Mouse (Mus musculus): ENCODE data around the gene Zan.
A peak's percentile ranks its signal among the peaks of the same experiment; 100 is the strongest.

Gene Zan

DNA sequence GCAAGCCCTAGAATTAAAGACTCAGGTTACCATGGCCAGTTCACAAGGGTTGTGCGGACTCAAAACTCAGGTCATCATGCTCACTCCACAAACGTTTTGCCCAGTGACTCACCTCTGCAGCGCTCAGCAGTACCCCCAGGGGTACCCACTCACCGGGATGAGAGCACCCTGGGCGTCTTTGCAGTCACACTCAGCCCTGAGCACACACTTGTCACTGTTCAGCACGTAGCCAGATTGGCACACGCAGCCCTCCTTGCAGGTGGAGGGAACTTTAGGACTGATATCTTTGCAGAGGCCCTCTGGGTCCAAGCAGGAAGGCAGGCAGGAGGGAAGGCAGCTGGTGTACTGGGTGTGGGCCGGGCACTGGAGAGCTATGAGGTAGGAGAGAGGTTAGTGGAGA, 65.6 kb downstream of the Zan start:
- DNase-seq = no peak

- DNase-seq = no peak
These were observed 66.3 kb downstream of the Zan start for GRCm38 (mm10) chr5:137410549-137410948.

- no peak for DNase-seq
These were observed 66.8 kb downstream of the Zan start for GRCm38 (mm10) chr5:137410066-137410465.

GRCm38 (mm10) chr5:137409451-137409850, 67.4 kb downstream of the Zan start:
- DNase-seq = no peak

DNA sequence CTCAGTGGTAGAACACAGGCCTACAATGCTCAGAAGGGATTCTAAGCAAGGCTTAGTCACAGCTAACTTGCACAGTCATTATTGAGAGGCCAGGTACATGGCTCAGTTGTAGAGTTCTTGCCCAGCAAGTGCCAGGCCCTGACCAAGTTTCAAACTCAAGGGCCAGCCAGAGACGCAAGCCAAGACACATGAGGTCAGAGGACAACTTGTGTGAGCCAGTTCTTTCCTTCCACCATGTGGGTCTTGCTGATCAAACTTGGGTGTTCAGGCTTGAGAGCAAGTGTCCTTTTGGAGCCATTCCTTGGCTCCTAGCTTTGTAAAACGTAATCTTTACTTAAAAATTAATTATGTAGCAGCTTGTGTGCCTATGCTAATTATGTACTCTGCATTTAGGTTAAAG, 72.8 kb downstream of the Zan start:
- no peak for DNase-seq

DNA sequence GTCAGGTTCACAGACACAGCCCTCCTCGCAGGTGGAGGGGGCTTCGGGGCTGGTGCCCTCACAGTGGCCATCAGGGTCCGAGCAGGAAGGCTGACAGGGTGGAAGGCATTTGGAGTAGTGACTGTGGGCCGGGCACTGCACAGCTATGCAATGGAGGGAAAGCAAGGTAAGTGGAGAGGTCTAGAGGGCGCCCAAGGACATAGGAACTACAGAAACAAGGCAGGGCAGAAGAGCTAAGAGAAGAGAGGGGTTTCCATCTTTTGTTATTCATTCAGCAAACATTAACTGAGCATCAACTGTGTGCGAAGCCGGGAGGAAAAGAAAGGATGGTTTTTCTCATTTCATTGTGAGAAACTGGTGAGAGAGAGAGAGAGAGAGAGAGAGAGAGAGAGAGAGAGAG, 82.4 kb downstream of the Zan start:
- no peak for DNase-seq

- no peak for DNase-seq
These were observed 85.2 kb downstream of the Zan start for GRCm38 (mm10) chr5:137391641-137392040.

GRCm38 (mm10) chr5:137386712-137387111, 90.2 kb downstream of the Zan start:
- no peak for DNase-seq

DNA sequence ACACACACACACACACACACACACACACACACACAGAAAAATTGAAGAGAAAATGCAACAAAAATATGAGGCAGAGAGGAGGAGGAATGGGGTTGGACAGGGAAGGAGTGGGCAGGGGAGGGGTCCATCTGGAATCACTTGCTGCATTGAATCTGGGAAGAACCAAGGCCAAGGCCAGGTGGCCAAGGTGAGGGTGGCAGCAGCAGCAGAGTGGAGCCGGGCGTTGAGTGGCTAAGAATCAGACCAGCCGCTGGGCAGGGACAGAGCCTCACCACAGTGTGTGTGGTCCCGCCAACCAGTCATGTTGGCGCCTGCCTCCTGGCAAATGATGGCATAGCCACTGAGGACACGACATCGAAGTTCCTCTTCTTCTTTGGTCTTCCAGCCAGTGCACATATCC, 93.4 kb downstream of the Zan start:
- no peak for DNase-seq

DNA sequence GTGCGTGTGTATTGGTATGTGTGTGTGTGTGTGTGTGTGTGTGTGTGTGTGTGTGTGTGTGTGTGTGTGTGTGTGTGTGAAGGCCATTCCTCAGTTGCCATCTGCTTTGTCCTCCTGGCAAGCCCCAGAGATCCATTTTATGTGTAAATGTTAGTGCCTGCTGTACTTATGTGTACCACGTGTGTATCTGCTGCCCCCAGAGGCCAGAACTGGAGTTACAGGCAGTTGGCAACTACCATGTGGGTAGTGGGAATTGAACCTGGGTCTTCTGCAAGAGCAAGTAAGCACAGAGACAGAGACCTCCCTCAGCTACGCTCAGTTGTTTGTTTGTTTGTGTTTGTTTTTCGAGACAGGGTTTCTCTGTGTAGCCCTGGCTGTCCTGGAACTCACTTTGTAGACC, 95.7 kb downstream of the Zan start:
- DNase-seq = peak; percentile 47 to 51

DNA sequence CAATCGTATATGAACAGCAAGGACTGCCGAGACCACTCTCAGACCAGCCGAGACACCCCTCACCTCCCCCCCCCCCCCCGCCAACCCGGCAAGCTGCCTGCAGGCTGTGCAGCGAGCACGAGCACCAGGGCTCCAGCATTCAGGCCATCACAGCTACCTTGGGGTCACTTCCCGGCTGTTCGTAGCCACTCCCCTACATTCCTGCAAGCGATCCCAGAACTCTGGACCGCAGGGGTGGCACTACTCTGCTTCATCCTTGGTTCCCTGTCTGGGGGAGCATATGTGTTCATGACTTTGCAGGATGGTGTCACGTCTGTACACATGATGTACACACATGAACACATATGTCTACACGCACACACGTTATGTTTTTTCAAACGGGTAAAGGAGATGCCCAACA, 99.3 kb downstream of the Zan start:
- DNase-seq = no peak

- no peak for DNase-seq
These were observed 99.7 kb downstream of the Zan start for GRCm38 (mm10) chr5:137377176-137377575.

- no peak for DNase-seq
These were observed 100.1 kb downstream of the Zan start for GRCm38 (mm10) chr5:137376722-137377121.

DNA sequence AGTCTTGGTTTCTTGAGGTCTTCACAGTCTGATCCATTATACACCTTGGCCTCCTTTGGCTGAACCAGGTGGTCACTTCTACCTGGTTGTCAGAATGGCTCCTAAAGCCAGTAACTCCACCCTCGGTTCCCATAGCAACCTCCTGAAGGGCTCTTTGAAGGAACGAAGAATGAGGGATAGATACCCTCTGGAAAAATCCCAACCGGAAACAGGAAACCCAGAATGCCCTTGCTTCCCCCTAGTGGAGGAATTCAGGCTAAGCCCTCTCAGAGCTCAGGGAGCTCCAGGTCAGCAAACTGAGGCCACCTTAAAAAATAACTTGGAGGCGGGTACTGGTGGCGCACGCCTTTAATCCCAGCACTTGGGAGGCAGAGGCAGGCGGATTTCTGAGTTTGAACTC, 100.7 kb downstream of the Zan start:
- no peak for DNase-seq

GRCm38 (mm10) chr5:137375627-137376026, 101.2 kb downstream of the Zan start:
- DNase-seq = no peak

GRCm38 (mm10) chr5:137374521-137375080, 102.3 kb downstream of the Zan start:
- DNase-seq = no peak

DNA sequence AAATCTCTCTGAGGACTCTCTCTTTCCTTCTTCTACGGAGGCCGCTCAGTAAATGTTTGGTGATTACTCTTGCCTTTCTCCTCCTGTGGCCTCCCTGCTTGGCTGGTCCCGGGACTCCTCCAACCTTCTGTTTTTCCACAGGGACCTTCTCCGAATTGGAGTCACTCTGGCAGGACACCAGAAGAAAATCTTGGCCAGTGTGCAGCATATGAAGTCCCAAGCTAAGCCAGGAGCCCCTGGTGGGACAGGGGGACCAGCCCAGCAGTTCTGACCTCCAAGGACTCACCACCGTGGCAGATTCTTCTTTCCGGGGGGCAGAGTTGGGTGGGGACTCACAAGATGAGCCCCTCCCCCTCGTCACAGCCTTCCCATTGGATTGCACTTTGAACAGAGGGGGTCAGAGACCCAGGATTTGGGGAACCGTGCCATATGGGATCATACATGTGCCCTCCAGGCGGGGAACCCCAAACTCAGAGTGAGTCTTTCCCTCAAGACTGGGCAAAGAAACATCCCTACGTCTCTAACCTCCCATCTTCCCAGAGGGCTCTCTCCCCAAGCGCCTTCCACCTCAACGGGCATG, 103.4 kb downstream of the Zan start:
- DNase-seq = no peak

DNA sequence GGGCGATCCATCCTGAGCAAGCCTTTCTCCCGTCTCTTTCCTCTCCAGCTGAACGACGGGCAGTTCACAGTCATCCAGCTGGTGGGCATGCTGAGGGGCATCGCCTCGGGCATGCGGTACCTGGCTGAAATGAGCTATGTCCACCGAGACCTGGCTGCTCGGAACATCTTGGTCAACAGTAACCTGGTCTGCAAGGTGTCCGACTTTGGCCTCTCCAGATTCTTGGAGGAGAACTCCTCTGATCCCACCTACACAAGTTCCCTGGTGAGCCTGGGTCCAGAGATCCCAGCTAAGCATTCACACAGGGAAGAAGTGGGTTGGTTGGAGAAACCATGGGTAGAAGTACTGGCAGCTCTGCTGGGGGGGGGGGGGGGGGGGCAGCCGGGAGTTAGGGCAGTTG, 107.2 kb downstream of the Zan start:
- DNase-seq = no peak

DNA sequence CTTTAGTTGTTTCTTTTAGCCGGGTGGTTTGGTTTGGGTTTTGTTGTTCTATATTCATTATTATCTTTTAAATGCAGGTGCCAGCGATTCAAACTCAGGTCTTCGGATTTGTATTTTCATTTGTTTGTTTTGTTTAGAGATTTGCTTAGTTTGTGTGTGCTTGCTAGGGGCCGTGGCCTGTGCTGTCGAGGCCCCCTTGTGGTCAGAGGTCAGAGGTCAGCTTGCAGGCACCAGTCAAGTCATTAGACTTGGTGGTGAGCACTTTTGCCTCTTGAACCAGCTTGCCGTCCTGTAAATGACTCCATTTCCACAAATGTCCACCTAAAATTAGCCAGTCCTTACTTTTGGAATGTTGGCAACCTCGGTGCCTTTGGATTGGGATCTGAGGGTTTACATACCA, 118.5 kb downstream of the Zan start:
- DNase-seq = no peak

DNA sequence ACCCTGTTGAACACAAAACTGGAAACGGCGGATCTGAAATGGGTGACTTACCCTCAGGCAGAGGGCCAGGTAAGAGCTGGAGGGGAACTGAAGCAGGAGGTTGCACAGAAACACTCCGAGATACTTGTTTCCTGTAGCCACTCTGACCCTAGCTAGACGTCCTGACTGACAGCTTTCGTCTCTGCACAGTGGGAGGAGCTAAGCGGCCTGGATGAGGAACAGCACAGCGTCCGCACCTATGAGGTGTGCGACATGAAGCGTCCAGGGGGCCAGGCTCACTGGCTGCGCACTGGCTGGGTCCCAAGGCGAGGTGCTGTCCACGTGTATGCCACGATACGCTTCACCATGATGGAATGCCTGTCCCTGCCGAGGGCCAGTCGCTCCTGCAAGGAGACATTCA, 122.8 kb downstream of the Zan start:
- no peak for DNase-seq

DNA sequence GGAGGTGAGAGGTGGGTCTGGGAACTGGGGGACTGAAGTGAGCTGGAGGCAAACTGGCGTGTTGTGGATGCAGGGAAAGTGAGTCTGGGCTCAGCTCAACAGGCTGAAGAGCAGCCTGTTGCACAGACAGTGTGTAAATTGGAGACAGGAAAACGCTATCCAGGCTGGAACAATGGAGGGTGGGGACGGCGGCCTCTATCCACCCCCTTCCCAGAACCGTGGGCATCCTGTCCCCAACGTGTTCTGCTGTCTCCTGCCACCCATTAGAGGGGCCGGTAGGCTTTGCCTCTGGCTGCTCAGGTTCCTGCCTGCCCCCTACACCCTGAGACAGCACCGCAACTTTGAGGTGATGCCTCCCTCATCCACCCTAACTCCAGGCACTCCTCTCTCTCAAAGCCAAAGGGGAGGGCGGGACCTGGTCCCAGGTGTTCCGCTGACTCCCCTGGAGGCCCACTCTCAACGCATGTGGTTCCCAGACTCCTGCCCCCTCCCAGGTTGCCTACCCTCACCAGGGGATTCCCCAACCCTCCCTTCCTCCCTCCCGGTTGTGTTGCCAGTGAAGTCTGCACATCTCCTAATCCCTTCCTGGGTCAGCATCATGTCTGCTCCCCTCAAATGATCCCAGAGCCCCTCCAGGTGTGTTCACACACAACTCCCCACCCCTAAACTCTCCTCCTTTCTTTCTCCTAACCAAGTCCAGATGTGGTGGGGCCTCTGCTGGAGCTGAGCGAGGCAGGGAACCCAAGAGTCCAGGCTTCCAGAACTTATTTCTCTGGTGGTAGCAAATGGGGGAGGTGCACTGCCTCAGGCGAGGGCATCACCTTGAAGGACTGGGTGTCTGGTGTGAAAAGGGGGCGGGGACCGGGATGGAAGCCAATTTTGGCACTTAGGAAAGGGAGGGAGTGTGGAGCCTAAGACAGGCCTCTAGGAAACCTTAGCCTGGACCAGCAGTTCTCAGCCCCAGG, 124.6 kb downstream of the Zan start:
- DNase-seq = no peak

DNA sequence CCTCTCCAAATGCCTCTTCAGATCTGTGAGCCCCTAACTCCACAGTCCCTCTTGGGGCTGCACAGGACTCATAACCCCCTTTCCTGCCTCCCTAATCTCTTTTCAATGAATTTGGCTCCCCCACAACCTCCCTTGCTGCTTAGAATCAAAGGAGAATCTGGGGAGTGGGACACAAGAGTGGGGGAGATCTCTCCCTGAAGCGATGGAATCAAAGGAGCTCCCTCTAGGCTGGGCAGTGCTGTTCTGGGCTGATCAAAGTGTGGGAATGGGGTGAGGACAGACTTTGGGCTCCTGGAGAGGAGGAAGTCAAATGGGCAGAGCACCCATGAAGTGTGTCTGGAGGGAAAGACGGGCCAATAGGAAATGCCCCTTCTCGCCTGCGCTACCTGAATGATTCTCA, 125.5 kb downstream of the Zan start:
- no peak for DNase-seq

GRCm38 (mm10) chr5:137351058-137351380, 125.8 kb downstream of the Zan start:
- DNase-seq = no peak

All from cerebellum, adult 18-20 months (tissue).